Mouse (Mus musculus) forebrain, postnatal 0 days (tissue): ENCODE data around the gene Ankrd42. TPM values are rescaled to one million over a fixed set of nuclear protein-coding genes. Genes with fewer than 3 reads are reported as not detected.
A peak's percentile ranks its signal among the peaks of the same experiment; 100 is the strongest.

Experiments
- ATAC-seq: fragments of 200-750 bp; cut with Nextera tagmentation; 2 replicates; pipeline ENCODE4 v1.8.0; 2017; ENCODE audit warnings: mild to moderate bottlenecking, moderate library complexity
- DNase-seq: peaks from one replicate; pipeline ENCODE4 v3.0.0-alpha.2; 2015
- H3K27ac ChIP-seq: fragments of 300-500 bp; sonication (generic); 2 replicates; pipeline ENCODE4 v1.5.1; 2014; ENCODE audit warnings: low read depth, mild to moderate bottlenecking, antibody characterized with exemption, low read length, moderate library complexity, mixed read lengths
- H3K27me3 ChIP-seq: fragments of 300-500 bp; sonication (generic); 2 replicates; pipeline ENCODE4 v1.6.1; 2014; ENCODE audit warnings: mild to moderate bottlenecking, low read length, mixed read lengths; ENCODE audit not compliant: insufficient read depth
- H3K36me3 ChIP-seq: fragments of 300-500 bp; sonication (generic); 2 replicates; pipeline ENCODE4 v1.6.1; 2014; ENCODE audit warnings: mild to moderate bottlenecking, moderate library complexity; ENCODE audit not compliant: insufficient read depth
- H3K4me1 ChIP-seq: fragments of 300-500 bp; sonication (generic); 2 replicates; pipeline ENCODE4 v1.6.1; 2014; ENCODE audit warnings: antibody characterized with exemption; ENCODE audit not compliant: insufficient read depth
- H3K4me2 ChIP-seq: fragments of 300-500 bp; sonication (generic); 2 replicates; pipeline ENCODE4 v1.6.1; 2014; ENCODE audit warnings: low read depth, mild to moderate bottlenecking, moderate library complexity
- H3K4me3 ChIP-seq: fragments of 300-500 bp; sonication (generic); 2 replicates; pipeline ENCODE4 v1.5.1; 2014; ENCODE audit warnings: low read depth, low read length, mixed read lengths
- H3K9ac ChIP-seq: fragments of 300-500 bp; sonication (generic); 2 replicates; pipeline ENCODE4 v1.6.1; 2014; ENCODE audit warnings: mild to moderate bottlenecking
- H3K9me3 ChIP-seq: fragments of 300-500 bp; sonication (generic); 2 replicates; pipeline ENCODE4 v1.6.1; 2016; ENCODE audit warnings: low read length
- CTCF ChIP-seq: sonication (generic); IDR thresholded peaks from 2 replicates; pipeline ENCODE4 v1.5.1; 2016; ENCODE audit warnings: antibody characterized with exemption, control low read depth, low read depth
- WGBS: fragments of 180-500 bp; shearing (Covaris S2); extraction: QIAGEN DNeasy Blood & Tissue Kit; methylation state at CpG from one replicate; pipeline ENCODE4 v1.1.7; 2014; 5-methylcytosine and 5-hydroxymethylcytosine counted together
- polyA plus RNA-seq: library from polyadenylated mRNA; unstranded; fragments of >200 nt; fragmentation: Nextera tagmentation; extraction: Ambion mirVana; gene quantifications from 2 replicates; pipeline ENCODE4 v1.2.1, GENCODE M21; 2015
- total RNA-seq: library from RNA; depleted of rRNA; stranded (reverse); fragments of >200 nt; gene quantifications from 2 replicates; pipeline ENCODE4 v1.2.3, GENCODE M21; 2014

Gene Ankrd42
- total and polyA plus RNA-seq, 2 experiments from 2014 or later = 22.0 to 30.8 TPM

DNA sequence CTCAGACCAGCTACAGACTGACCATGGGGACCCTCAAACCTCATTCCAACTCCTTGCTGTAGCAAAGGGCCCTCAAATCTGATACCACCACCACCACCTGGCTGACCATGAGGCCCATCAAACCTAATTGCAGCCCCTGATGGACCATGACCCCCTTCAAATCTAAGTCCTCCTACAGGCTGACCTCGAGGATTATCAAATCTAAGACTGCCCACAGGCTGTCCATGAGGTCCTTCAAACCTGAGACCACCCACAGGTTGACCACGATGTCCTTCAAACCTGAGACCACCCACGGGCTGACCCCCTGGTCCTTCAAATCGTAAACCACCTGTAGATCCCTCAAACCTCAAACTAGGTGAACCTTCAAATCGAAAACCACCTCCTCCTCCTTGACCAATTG, 21.1 kb upstream of the Ankrd42 start:
- peaks cover 39% of the 10 kb centered on the region for H3K36me3 ChIP-seq

DNA sequence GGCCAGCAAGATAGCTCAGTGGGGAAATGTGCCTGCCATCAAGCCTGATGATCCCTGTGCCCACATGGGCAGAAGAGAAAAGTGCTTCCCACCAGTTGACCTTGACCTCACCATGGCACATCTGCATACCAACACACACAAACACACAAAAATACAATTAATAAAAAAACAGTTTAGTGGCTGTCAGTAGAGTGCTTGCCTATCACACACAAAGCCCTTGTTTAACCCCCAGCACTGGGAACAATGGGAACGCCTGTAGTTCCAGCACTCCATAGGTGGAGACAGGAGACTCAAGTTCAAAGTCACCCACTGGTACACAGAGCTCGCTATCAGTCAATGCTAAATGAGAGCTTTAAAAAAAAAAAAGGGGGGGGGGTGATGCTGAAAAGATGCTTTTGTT, 19.4 kb upstream of the Ankrd42 start:
- no peaks in the 10 kb centered on the region for H3K9me3 ChIP-seq
- no peaks in the 10 kb centered on the region for H3K27me3 ChIP-seq
- no peaks in the 10 kb centered on the region for H3K4me1 ChIP-seq
- ATAC-seq (no peak), DNase-seq (no peak)
- WGBS = 71% methylated on average over 2 of the region's 2 CpGs
- no peak overlapping the region for H3K4me3 ChIP-seq
- no peak for TF ChIP-seq CTCF
- no peak overlapping the region for H3K9ac ChIP-seq
- no peak overlapping the region for H3K27ac ChIP-seq
- H3K4me2 ChIP-seq = no peak overlapping the region
- H3K36me3 ChIP-seq = peaks cover 37% of the 10 kb centered on the region

More for the DNA sequence above, 21.1 kb upstream of the Ankrd42 start:
- WGBS = 99% methylated on average over 5 of the region's 5 CpGs
- Histone ChIP-seq H3K27me3 (no peaks in the 10 kb centered on the region), H3K4me1 (no peaks in the 10 kb centered on the region), H3K27ac (no peak overlapping the region), H3K9ac (no peak overlapping the region), H3K4me2 (no peak overlapping the region), H3K9me3 (no peaks in the 10 kb centered on the region), H3K4me3 (no peak overlapping the region)
- DNase-seq (no peak), ATAC-seq (no peak)
- TF ChIP-seq CTCF = no peak

- no peak for TF ChIP-seq CTCF
- WGBS = 90% methylated on average over 1 of the region's 1 CpGs
Observed at GRCm38 (mm10) chr7:92653329-92653728, 16.4 kb upstream of the Ankrd42 start.

GRCm38 (mm10) chr7:92647790-92648189, 10.8 kb upstream of the Ankrd42 start:
- no peak for DNase-seq
- no peak for TF ChIP-seq CTCF

More at GRCm38 (mm10) chr7:92653329-92653728, 16.4 kb upstream of the Ankrd42 start:
- Histone ChIP-seq H3K4me1 (no peaks in the 10 kb centered on the region), H3K27me3 (no peaks in the 10 kb centered on the region), H3K4me3 (no peak overlapping the region), H3K36me3 (peaks cover 17% of the 10 kb centered on the region), H3K9me3 (no peaks in the 10 kb centered on the region), H3K9ac (no peak overlapping the region), H3K4me2 (no peak overlapping the region), H3K27ac (no peak overlapping the region)
- ATAC-seq (no peak), DNase-seq (no peak)

GRCm38 (mm10) chr7:92642358-92642757, 5.4 kb upstream of the Ankrd42 start:
- H3K4me3 ChIP-seq = no peak overlapping the region
- TF ChIP-seq CTCF = no peak
- no peaks in the 10 kb centered on the region for H3K9me3 ChIP-seq
- ATAC-seq = no peak
- no peaks in the 10 kb centered on the region for H3K27me3 ChIP-seq
- 0 out of 2 replicates have a peak, but pooled peaks cover 4% of the 10 kb centered on the region for H3K4me1 ChIP-seq
- no peak for DNase-seq
- H3K9ac ChIP-seq = no peak overlapping the region
- H3K27ac ChIP-seq = no peak overlapping the region
- H3K36me3 ChIP-seq = peaks cover 15% of the 10 kb centered on the region
- H3K4me2 ChIP-seq = no peak overlapping the region

More at GRCm38 (mm10) chr7:92647790-92648189, 10.8 kb upstream of the Ankrd42 start:
- H3K9ac ChIP-seq = no peak overlapping the region
- peaks cover 15% of the 10 kb centered on the region for H3K36me3 ChIP-seq
- WGBS = 85% methylated on average over 7 of the region's 7 CpGs
- H3K4me2 ChIP-seq = no peak overlapping the region
- no peaks in the 10 kb centered on the region for H3K27me3 ChIP-seq
- no peak overlapping the region for H3K27ac ChIP-seq
- no peaks in the 10 kb centered on the region for H3K9me3 ChIP-seq
- no peaks in the 10 kb centered on the region for H3K4me1 ChIP-seq
- no peak overlapping the region for H3K4me3 ChIP-seq
- no peak for ATAC-seq

DNA sequence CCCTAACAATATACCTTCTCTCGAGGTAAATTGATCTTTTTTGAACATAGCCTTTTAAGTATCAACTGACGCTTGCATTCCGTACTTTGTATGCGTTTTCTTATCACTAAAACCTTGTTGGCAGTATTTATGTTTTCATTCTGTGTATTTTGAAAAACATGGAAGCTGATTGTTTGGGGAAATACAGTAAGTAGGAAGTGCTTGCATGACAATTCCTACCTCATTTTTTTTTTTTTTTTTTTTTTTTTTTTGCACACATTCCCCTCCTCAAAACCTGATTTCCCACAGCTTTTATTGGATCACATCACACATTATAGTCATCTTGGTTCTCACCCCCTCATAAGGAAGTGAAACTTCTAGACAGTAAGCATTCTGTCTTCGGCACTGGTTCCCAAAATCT, 1.1 kb upstream of the Ankrd42 start:
- Histone ChIP-seq H3K9ac (no peak overlapping the region; the same call in 1 of the 2 replicates), H3K4me1 (peaks cover 13% of the 10 kb centered on the region), H3K4me3 (peak overlapping the region; percentile 53), H3K27me3 (no peaks in the 10 kb centered on the region), H3K9me3 (no peaks in the 10 kb centered on the region), H3K27ac (no peak overlapping the region), H3K36me3 (no peaks in the 10 kb centered on the region; the same call in 1 of the 2 replicates), H3K4me2 (peak overlapping the region; percentile 52)
- no peak for TF ChIP-seq CTCF
- DNase-seq (no peak), ATAC-seq (no peak)
- WGBS = 91% methylated on average over 5 of the region's 5 CpGs

GRCm38 (mm10) chr7:92636295-92637011, 489 bp downstream of the Ankrd42 start:
- Histone ChIP-seq H3K9me3 (no peaks in the 10 kb centered on the region), H3K4me3 (peak overlapping the region; percentile 53), H3K9ac (peak overlapping the region; percentile 63), H3K4me2 (peak overlapping the region; percentile 94), H3K4me1 (peaks cover 13% of the 10 kb centered on the region), H3K27ac (peak overlapping the region; percentile 80), H3K27me3 (no peaks in the 10 kb centered on the region), H3K36me3 (no peaks in the 10 kb centered on the region; the same call in 1 of the 2 replicates)
- ATAC-seq = peak; percentile 68
- WGBS = 2% methylated on average over 49 of the region's 49 CpGs
- peak; percentile 19 for DNase-seq
- TF ChIP-seq CTCF = no peak
